Mouse (Mus musculus): ENCODE measurements around the gene Slc4a4.

Gene Slc4a4

GRCm38 (mm10) chr5:88886668-88887555 lies at the start of gene Slc4a4:
TSS of gene Slc4a4 (plus strand) at chr5:88886818.
- peak; percentile 1 for DNase-seq (ENCODE audit: low read depth)

GRCm38 (mm10) chr5:88840080-88840798 lies 46.4 kb upstream of the Slc4a4 start:
- DNase-seq (ENCODE audit: low read depth) = no peak

- DNase-seq (ENCODE audit: low read depth) = no peak
Measured at GRCm38 (mm10) chr5:88857311-88857710, 29.3 kb upstream of the Slc4a4 start.

GRCm38 (mm10) chr5:88857801-88858200 lies 28.8 kb upstream of the Slc4a4 start:
- DNase-seq (ENCODE audit: low read depth) = no peak

- DNase-seq (ENCODE audit: low read depth) = no peak
Measured at GRCm38 (mm10) chr5:88858226-88858625, 28.4 kb upstream of the Slc4a4 start.

- DNase-seq (ENCODE audit: low read depth) = peak; percentile 21
Measured at GRCm38 (mm10) chr5:88862163-88862562, 24.5 kb upstream of the Slc4a4 start.

GRCm38 (mm10) chr5:88862794-88863193 lies 23.8 kb upstream of the Slc4a4 start:
- DNase-seq (ENCODE audit: low read depth) = no peak

- DNase-seq (ENCODE audit: low read depth) = peak; percentile 20
Measured at GRCm38 (mm10) chr5:88884101-88884500, 2.5 kb upstream of the Slc4a4 start.

GRCm38 (mm10) chr5:88885503-88885902 lies 1.1 kb upstream of the Slc4a4 start:
- no peak for DNase-seq (ENCODE audit: low read depth)

- DNase-seq (ENCODE audit: low read depth) = no peak
Measured at GRCm38 (mm10) chr5:88885944-88886343, 674 bp upstream of the Slc4a4 start.

- DNase-seq (ENCODE audit: low read depth) = peak; percentile 3
Measured at GRCm38 (mm10) chr5:88886349-88886667, 310 bp upstream of the Slc4a4 start.

- peak; percentile 3 for DNase-seq (ENCODE audit: low read depth)
Measured at GRCm38 (mm10) chr5:88887556-88888412, 1.2 kb downstream of the Slc4a4 start.

- peak; percentile 3 for DNase-seq (ENCODE audit: low read depth)
Measured at GRCm38 (mm10) chr5:88888413-88888700, 1.7 kb downstream of the Slc4a4 start.

GRCm38 (mm10) chr5:88889326-88889725 lies 2.7 kb downstream of the Slc4a4 start:
- DNase-seq (ENCODE audit: low read depth) = no peak

GRCm38 (mm10) chr5:88890146-88890545 lies 3.5 kb downstream of the Slc4a4 start:
- DNase-seq (ENCODE audit: low read depth) = no peak

GRCm38 (mm10) chr5:88896574-88896973 lies 10.0 kb downstream of the Slc4a4 start:
- no peak for DNase-seq (ENCODE audit: low read depth)

- no peak for DNase-seq (ENCODE audit: low read depth)
Measured at GRCm38 (mm10) chr5:88903111-88903510, 16.5 kb downstream of the Slc4a4 start.

- no peak for DNase-seq (ENCODE audit: low read depth)
Measured at GRCm38 (mm10) chr5:88903526-88903925, 16.9 kb downstream of the Slc4a4 start.

- DNase-seq (ENCODE audit: low read depth) = no peak
Measured at GRCm38 (mm10) chr5:88904841-88905240, 18.2 kb downstream of the Slc4a4 start.

GRCm38 (mm10) chr5:88907615-88908014 lies 21.0 kb downstream of the Slc4a4 start:
- DNase-seq (ENCODE audit: low read depth) = no peak

GRCm38 (mm10) chr5:88912629-88913028 lies 26.0 kb downstream of the Slc4a4 start:
- no peak for DNase-seq (ENCODE audit: low read depth)

- DNase-seq (ENCODE audit: low read depth) = no peak
Measured at GRCm38 (mm10) chr5:88915082-88915481, 28.5 kb downstream of the Slc4a4 start.

Data from induced T-regulatory cell, adult 2 months (primary cell).